Mouse (Mus musculus) forebrain, embryonic 16.5 days (tissue): Measurements from ENCODE around the gene Cdh26. TPM values are rescaled to one million over a fixed set of nuclear protein-coding genes. Genes with fewer than 3 reads are reported as not detected.

Source experiments
- ATAC-seq: fragments of 200-750 bp; cut with Nextera tagmentation; 2 replicates; pipeline ENCODE4 v1.8.0; 2017; ENCODE audit warnings: mild to moderate bottlenecking, moderate library complexity
- H3K27ac ChIP-seq: fragments of 300-500 bp; sonication (generic); 2 replicates; pipeline ENCODE4 v1.5.1; 2014; ENCODE audit warnings: low read length, control low read depth
- H3K27me3 ChIP-seq: fragments of 300-500 bp; sonication (generic); replicated peaks from 2 replicates; pipeline ENCODE4 v1.6.1; 2014; ENCODE audit warnings: low read length; ENCODE audit not compliant: control insufficient read depth, insufficient read depth
- H3K36me3 ChIP-seq: fragments of 300-500 bp; sonication (generic); 2 replicates; pipeline ENCODE4 v1.6.1; 2014; ENCODE audit not compliant: control insufficient read depth, insufficient read depth
- H3K4me1 ChIP-seq: fragments of 300-500 bp; sonication (generic); replicated peaks from 2 replicates; pipeline ENCODE4 v1.6.1; 2014; ENCODE audit warnings: low read length; ENCODE audit not compliant: control insufficient read depth, insufficient read depth
- H3K4me2 ChIP-seq: fragments of 300-500 bp; sonication (generic); 2 replicates; pipeline ENCODE4 v1.6.1; 2014; ENCODE audit warnings: mild to moderate bottlenecking, low read length, control low read depth
- H3K4me3 ChIP-seq: fragments of 300-500 bp; sonication (generic); replicated peaks from 2 replicates; pipeline ENCODE4 v1.5.1; 2014; ENCODE audit warnings: mild to moderate bottlenecking, low read length, control low read depth
- H3K9ac ChIP-seq: fragments of 300-500 bp; sonication (generic); replicated peaks from 2 replicates; pipeline ENCODE4 v1.6.1; 2014; ENCODE audit warnings: low read depth, low read length, control low read depth
- H3K9me3 ChIP-seq: fragments of 300-500 bp; sonication (generic); 2 replicates; pipeline ENCODE4 v1.6.1; 2016; ENCODE audit warnings: low read length; ENCODE audit not compliant: control insufficient read depth
- WGBS: fragments of 180-500 bp; shearing (Covaris S2); extraction: QIAGEN DNeasy Blood & Tissue Kit; methylation state at CpG from one replicate; pipeline ENCODE4 v1.1.7; 2014; 5-methylcytosine and 5-hydroxymethylcytosine counted together
- polyA plus RNA-seq: library from polyadenylated mRNA; unstranded; fragments of >200 nt; fragmentation: Nextera tagmentation; extraction: Ambion mirVana; gene quantifications from 2 replicates; pipeline ENCODE4 v1.2.1, GENCODE M21; 2015

Gene Cdh26
- polyA plus RNA-seq, 1 experiment from 2014 or later = 0.18 TPM

- Histone ChIP-seq H3K4me2 (no peak overlapping the region), H3K27ac (no peak overlapping the region), H3K4me1 (no peaks in the 10 kb centered on the region; the same call in 1 of the 2 replicates), H3K9me3 (no peaks in the 10 kb centered on the region), H3K27me3 (no peaks in the 10 kb centered on the region), H3K36me3 (no peaks in the 10 kb centered on the region), H3K4me3 (no peak overlapping the region), H3K9ac (no peak overlapping the region)
- WGBS = 86% methylated on average over 4 of the region's 4 CpGs
- no peak for ATAC-seq
Measured at GRCm38 (mm10) chr2:178428676-178429075, 1.7 kb upstream of the Cdh26 start.

GRCm38 (mm10) chr2:178429426-178429825 lies 905 bp upstream of the Cdh26 start:
- Histone ChIP-seq H3K9ac (no peak overlapping the region), H3K27me3 (no peaks in the 10 kb centered on the region), H3K36me3 (no peaks in the 10 kb centered on the region), H3K4me1 (no peaks in the 10 kb centered on the region; the same call in 1 of the 2 replicates), H3K4me2 (no peak overlapping the region), H3K9me3 (no peaks in the 10 kb centered on the region), H3K27ac (no peak overlapping the region), H3K4me3 (no peak overlapping the region)
- 79% methylated on average over 6 of the region's 6 CpGs for WGBS
- no peak for ATAC-seq

DNA sequence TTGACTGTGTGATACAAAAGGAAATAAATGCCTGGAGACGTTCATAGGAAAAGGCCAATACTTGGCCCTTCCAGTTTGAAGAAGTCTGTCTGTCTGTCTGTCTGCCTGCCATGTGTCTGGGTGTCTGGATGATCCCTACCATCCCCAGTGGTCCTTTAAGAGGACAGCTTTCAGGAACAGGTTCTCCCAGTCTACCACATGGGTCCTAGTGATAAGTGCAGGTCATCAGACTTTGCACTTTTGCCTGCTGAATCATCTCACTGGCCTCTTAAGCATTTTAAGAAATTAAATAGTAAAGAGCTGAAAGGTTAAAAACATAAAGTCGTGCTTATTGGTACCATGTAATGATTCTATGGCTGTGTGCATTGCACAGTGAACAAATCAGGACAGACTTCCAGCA lies 3.2 kb downstream of the Cdh26 start:
- Histone ChIP-seq H3K9me3 (no peaks in the 10 kb centered on the region), H3K9ac (no peak overlapping the region), H3K4me3 (no peak overlapping the region), H3K27me3 (no peaks in the 10 kb centered on the region), H3K27ac (no peak overlapping the region), H3K36me3 (no peaks in the 10 kb centered on the region), H3K4me2 (no peak overlapping the region), H3K4me1 (no peaks in the 10 kb centered on the region)
- no peak for ATAC-seq
- 82% methylated on average over 2 of the region's 2 CpGs for WGBS

DNA sequence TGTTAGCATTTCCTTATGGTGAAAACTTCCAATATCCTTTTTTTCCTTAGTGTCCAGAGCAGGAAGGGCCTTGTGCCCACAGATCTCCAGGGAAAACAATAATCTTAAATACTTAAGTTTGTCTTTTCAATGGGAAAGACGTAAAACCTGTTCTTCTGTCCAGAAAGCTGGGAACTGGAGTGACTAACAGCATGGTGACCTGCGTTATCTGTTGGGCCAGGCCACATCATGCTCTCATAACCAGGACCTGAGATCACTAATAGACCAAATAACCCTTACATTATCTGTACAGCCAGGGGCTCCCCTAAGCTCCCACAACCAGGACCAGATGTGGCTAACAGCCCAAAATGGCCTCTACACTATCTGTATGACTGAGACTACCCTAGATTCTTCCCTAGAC lies 3.6 kb downstream of the Cdh26 start:
- Histone ChIP-seq H3K9me3 (no peaks in the 10 kb centered on the region), H3K4me3 (no peak overlapping the region)

GRCm38 (mm10) chr2:178437311-178437710 lies 7.0 kb downstream of the Cdh26 start:
- 45% methylated on average over 9 of the region's 9 CpGs for WGBS
- no peak overlapping the region for H3K27ac ChIP-seq
- ATAC-seq = peak; percentile 57; the same call in 1 of the 2 replicates

More for the DNA sequence above, 3.6 kb downstream of the Cdh26 start:
- H3K4me2 ChIP-seq = no peak overlapping the region
- 91% methylated on average over 2 of the region's 2 CpGs for WGBS
- no peaks in the 10 kb centered on the region for H3K4me1 ChIP-seq
- no peak for ATAC-seq
- H3K9ac ChIP-seq = no peak overlapping the region
- no peaks in the 10 kb centered on the region for H3K36me3 ChIP-seq
- no peak overlapping the region for H3K27ac ChIP-seq
- no peaks in the 10 kb centered on the region for H3K27me3 ChIP-seq

GRCm38 (mm10) chr2:178449386-178449785 lies 19.1 kb downstream of the Cdh26 start:
- WGBS = 95% methylated on average over 4 of the region's 4 CpGs

More at GRCm38 (mm10) chr2:178437311-178437710, 7.0 kb downstream of the Cdh26 start:
- H3K27me3 ChIP-seq = no peaks in the 10 kb centered on the region
- H3K9ac ChIP-seq = no peak overlapping the region
- H3K4me2 ChIP-seq = no peak overlapping the region
- H3K9me3 ChIP-seq = no peaks in the 10 kb centered on the region
- no peaks in the 10 kb centered on the region for H3K4me1 ChIP-seq
- no peaks in the 10 kb centered on the region for H3K36me3 ChIP-seq
- no peak overlapping the region for H3K4me3 ChIP-seq

DNA sequence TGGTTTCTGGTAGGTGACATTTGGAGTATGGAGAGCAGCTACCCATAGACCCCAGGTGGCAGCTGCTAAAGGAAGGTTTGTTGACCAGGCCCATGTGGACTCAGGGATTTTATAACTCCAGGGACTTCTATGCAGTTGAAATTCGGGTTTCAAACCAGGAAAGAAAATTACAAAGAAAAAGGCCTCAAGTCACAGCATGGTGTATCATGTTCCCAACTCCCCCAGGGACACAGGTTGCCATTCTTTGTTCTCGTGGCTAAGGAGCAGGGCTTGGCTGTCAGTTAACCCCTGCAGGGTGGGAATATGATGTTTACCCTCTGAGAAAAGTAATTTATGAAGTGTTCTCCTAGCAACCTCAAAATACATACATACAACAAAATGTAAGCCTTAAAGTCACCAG lies 19.9 kb downstream of the Cdh26 start:
- WGBS = 12% methylated on average over 2 of the region's 2 CpGs
- no peak overlapping the region for H3K4me2 ChIP-seq
- no peaks in the 10 kb centered on the region for H3K9me3 ChIP-seq
- H3K9ac ChIP-seq = no peak overlapping the region
- no peaks in the 10 kb centered on the region for H3K36me3 ChIP-seq
- H3K4me3 ChIP-seq = no peak overlapping the region
- H3K27me3 ChIP-seq = no peaks in the 10 kb centered on the region
- no peak for ATAC-seq
- no peak overlapping the region for H3K27ac ChIP-seq
- peaks cover 7% of the 10 kb centered on the region for H3K4me1 ChIP-seq

More at GRCm38 (mm10) chr2:178449386-178449785, 19.1 kb downstream of the Cdh26 start:
- ATAC-seq = no peak
- Histone ChIP-seq H3K9ac (no peak overlapping the region), H3K9me3 (no peaks in the 10 kb centered on the region), H3K4me3 (no peak overlapping the region), H3K4me2 (no peak overlapping the region), H3K4me1 (no peaks in the 10 kb centered on the region; the same call in 1 of the 2 replicates), H3K27ac (no peak overlapping the region), H3K27me3 (no peaks in the 10 kb centered on the region), H3K36me3 (no peaks in the 10 kb centered on the region)

GRCm38 (mm10) chr2:178450961-178451360 lies 20.6 kb downstream of the Cdh26 start:
- ATAC-seq = no peak
- no peaks in the 10 kb centered on the region for H3K9me3 ChIP-seq
- peaks cover 12% of the 10 kb centered on the region for H3K4me1 ChIP-seq
- H3K36me3 ChIP-seq = no peaks in the 10 kb centered on the region
- no peak overlapping the region for H3K27ac ChIP-seq
- no peak overlapping the region for H3K4me3 ChIP-seq
- no peak overlapping the region for H3K9ac ChIP-seq
- 48% methylated on average over 10 of the region's 10 CpGs for WGBS
- H3K4me2 ChIP-seq = no peak overlapping the region
- H3K27me3 ChIP-seq = no peaks in the 10 kb centered on the region

DNA sequence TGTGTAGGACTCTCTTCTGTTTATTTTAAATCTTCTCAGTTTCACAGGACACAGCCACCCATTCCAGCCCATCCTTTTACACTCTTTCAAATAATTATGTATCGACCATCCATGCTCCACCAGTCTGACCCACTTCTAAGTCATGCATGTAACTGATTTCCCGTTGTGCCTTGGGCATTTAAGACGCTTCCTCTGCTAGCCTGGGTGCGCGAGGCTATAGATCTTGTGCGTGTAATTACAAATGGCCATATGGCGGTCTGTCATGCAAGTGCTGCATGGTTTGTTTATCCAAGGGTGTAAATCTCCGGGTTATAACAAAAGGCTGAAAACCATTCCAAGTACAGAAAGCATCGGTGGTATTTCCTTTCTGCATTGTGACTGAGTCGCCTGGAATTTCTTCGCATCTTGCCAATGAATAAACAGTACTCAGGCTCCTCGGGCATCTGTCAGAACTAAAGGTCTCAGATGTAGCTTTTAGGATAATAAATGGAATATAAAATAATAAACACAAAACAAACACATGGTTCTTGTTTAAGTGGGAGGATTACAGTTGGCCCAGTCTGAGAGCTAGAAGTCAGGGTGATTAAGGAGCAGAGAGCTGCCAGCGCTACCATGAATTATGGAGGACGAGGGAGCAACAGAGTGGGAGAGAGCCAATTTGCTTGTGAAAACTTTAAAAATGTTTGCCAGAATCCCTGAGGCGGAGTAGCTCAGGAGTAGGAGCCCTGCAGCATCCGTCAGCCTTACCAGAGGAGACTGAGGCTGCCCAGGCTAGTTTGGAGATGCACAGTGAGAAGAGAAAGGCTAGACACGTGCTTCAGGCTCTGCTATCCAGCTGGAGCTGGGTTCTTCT lies 24.6 kb downstream of the Cdh26 start:
- H3K4me2 ChIP-seq = peak overlapping the region; percentile 27
- H3K36me3 ChIP-seq = no peaks in the 10 kb centered on the region
- ATAC-seq = peak; percentile 88
- H3K4me1 ChIP-seq = peaks cover 12% of the 10 kb centered on the region
- peak overlapping the region; percentile 16 for H3K27ac ChIP-seq
- H3K9me3 ChIP-seq = no peaks in the 10 kb centered on the region
- H3K4me3 ChIP-seq = no peak overlapping the region
- no peak overlapping the region for H3K9ac ChIP-seq
- WGBS = 17% methylated on average over 17 of the region's 17 CpGs
- no peaks in the 10 kb centered on the region for H3K27me3 ChIP-seq
